Mouse (Mus musculus): ENCODE results near the gene Gngt2. TPM values are rescaled to one million over a fixed set of nuclear protein-coding genes. Genes with fewer than 3 reads are reported as not detected.

Gngt2 gene
- 10 to 100 TPM; 14.7 to 19.0 (median 17.1) TPM for total RNA-seq (2022)

- DNase-seq: peak; percentile 82
Observed at GRCm38 (mm10) chr11:95837059-95837458, at the start of gene Gngt2. Gene Gngt2, plus strand, starts transcription at chr11:95837216.

GRCm38 (mm10) chr11:95789451-95789891 is 47.5 kb upstream of the Gngt2 start:
- no peak for DNase-seq

GRCm38 (mm10) chr11:95791787-95792186 is 45.2 kb upstream of the Gngt2 start:
- no peak for DNase-seq

- DNase-seq: no peak
Observed at GRCm38 (mm10) chr11:95792950-95793509, 44.0 kb upstream of the Gngt2 start.

GRCm38 (mm10) chr11:95794201-95794600 is 42.8 kb upstream of the Gngt2 start:
- DNase-seq: no peak

- DNase-seq: no peak
Observed at GRCm38 (mm10) chr11:95795582-95795981, 41.4 kb upstream of the Gngt2 start.

GRCm38 (mm10) chr11:95805010-95805409 is 32.0 kb upstream of the Gngt2 start:
- no peak for DNase-seq

- peak; percentile 66 for DNase-seq
Observed at GRCm38 (mm10) chr11:95805527-95805926, 31.5 kb upstream of the Gngt2 start.

GRCm38 (mm10) chr11:95807884-95808283 is 29.1 kb upstream of the Gngt2 start:
- DNase-seq: no peak

- DNase-seq: no peak
Observed at GRCm38 (mm10) chr11:95808448-95809011, 28.5 kb upstream of the Gngt2 start.

- no peak for DNase-seq
Observed at GRCm38 (mm10) chr11:95809603-95810002, 27.4 kb upstream of the Gngt2 start.

GRCm38 (mm10) chr11:95810828-95811227 is 26.2 kb upstream of the Gngt2 start:
- no peak for DNase-seq

GRCm38 (mm10) chr11:95811741-95812140 is 25.3 kb upstream of the Gngt2 start:
- peak; percentile 62 for DNase-seq

- no peak for DNase-seq
Observed at GRCm38 (mm10) chr11:95812224-95812623, 24.8 kb upstream of the Gngt2 start.

- no peak for DNase-seq
Observed at GRCm38 (mm10) chr11:95814101-95814500, 22.9 kb upstream of the Gngt2 start.

GRCm38 (mm10) chr11:95814857-95815256 is 22.2 kb upstream of the Gngt2 start:
- no peak for DNase-seq

GRCm38 (mm10) chr11:95815412-95815811 is 21.6 kb upstream of the Gngt2 start:
- DNase-seq: no peak

GRCm38 (mm10) chr11:95819138-95819537 is 17.9 kb upstream of the Gngt2 start:
- DNase-seq: no peak

- DNase-seq: no peak
Observed at GRCm38 (mm10) chr11:95821511-95821910, 15.5 kb upstream of the Gngt2 start.

- no peak for DNase-seq
Observed at GRCm38 (mm10) chr11:95822437-95822836, 14.6 kb upstream of the Gngt2 start.

GRCm38 (mm10) chr11:95824071-95824876 is 12.7 kb upstream of the Gngt2 start, which contains the start of gene Phospho1:
Gene Phospho1, plus strand, starts transcription at chr11:95824499.
- peak; percentile 88 for DNase-seq

GRCm38 (mm10) chr11:95824877-95825243 is 12.2 kb upstream of the Gngt2 start:
- peak; percentile 65 for DNase-seq

GRCm38 (mm10) chr11:95825625-95826024 is 11.4 kb upstream of the Gngt2 start:
- DNase-seq: no peak

Measured in adrenal gland, adult 8-10 months (tissue).